Mouse (Mus musculus) embryonic stem cell, embryonic (primary cell): ENCODE measurements around the gene Eif2b5.
"Not testable (repeated sequence)": the region's sequence is repeated elsewhere in the genome, so short reads cannot be mapped to it uniquely, and the experiment has no call there.

Source experiments
- CTCF ChIA-PET, 4 experiments: fragments of 300-600 bp in 2 of 4; fragments of 350-600 bp in 2 of 4; sonication (Branson Sonifier 250); formaldehyde crosslinking; loops; one replicate each; lab custom pipeline; 2022; ENCODE audit warnings: inconsistent platforms in 2 of 4; lab: Charles Lee
- POLR2A ChIA-PET, 4 experiments: fragments of 300-600 bp in 2 of 4; fragments of 350-600 bp in 2 of 4; sonication (Branson Sonifier 250); formaldehyde crosslinking; loops; one replicate each; lab custom pipeline; 2022; ENCODE audit warnings: antibody characterized with exemption in 4 of 4, inconsistent platforms in 1 of 4; lab: Charles Lee

Gene Eif2b5

GRCm38 (mm10) chr16:20498677-20499475 lies at the start of gene Eif2b5:
Gene Eif2b5, plus strand, starts transcription at chr16:20498817.
- POLR2A ChIA-PET: interaction anchor here (0.6 to 10.6 kb wide), 146 partner anchors 7 to 1910 kb away, joined by 3 to 231 read pairs (median 5); partner anchors contain the start of genes Dvl3 (in 3 of the 4), Eef1akmt4 (in 3 of the 4), Gm49333 (in 3 of the 4) and Abcc5 (in 2 of the 4)

GRCm38 (mm10) chr16:20451774-20452173 lies 46.8 kb upstream of the Eif2b5 start:
- ChIA-PET POLR2A (interaction anchor here (0.6 to 4.6 kb wide), 47 partner anchors 10 to 1724 kb away, joined by 3 to 78 read pairs (median 4); partner anchors contain the start of genes Abcc5 (in 2 of the 4), Eif2b5 (in 2 of the 4), Alg3 (in 1 of the 4) and Clcn2 (in 1 of the 4)), CTCF (interaction anchor here in 2 of 4 experiments (0.6 to 0.8 kb wide), 4 partner anchors 18 to 786 kb away, joined by 3 to 6 read pairs (median 4); no protein-coding TSS in a partner anchor)

More at GRCm38 (mm10) chr16:20498677-20499475, at the start of gene Eif2b5:
- CTCF ChIA-PET: interaction anchor here in 1 of 4 experiments (0.6 to 1.5 kb wide), 4 partner anchors 11 to 170 kb away, joined by 3 to 9 read pairs (median 4); no protein-coding TSS in a partner anchor

DNA sequence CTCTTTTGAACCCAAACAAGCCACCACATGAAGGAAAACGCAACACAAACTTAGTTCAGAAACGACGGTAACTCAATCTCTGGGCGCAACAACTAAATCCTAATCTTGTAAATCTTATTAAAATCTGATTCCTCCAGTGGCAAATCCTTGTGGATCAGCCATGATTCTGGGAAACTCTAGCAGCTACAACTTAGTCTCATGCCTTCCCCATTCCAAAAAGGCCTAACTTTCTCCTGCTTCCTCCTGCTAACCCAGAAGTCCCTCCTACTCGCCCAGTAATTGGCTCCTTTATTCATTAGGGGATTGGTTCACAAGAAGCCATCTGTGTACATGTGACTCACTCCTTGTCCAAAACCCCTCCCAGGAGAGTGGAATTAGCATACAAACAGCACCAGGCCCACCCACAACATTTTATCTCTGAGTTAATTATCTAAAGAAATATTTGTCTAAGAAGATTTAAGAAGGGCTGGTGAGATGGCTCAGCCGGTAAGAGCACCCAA lies 44.4 kb upstream of the Eif2b5 start:
- CTCF ChIA-PET: interaction anchor here in 2 of 4 experiments (0.6 to 0.8 kb wide), 3 partner anchors 14 to 35 kb away, joined by 3 to 22 read pairs (median 8); no protein-coding TSS in a partner anchor

GRCm38 (mm10) chr16:20456106-20456505 lies 42.5 kb upstream of the Eif2b5 start:
- CTCF ChIA-PET: no interaction called here
- POLR2A ChIA-PET: interaction anchor here in 3 of 4 experiments (0.6 to 2.0 kb wide), 5 partner anchors 19 to 46 kb away, joined by 3 to 6 read pairs (median 3); no protein-coding TSS in a partner anchor

More for the DNA sequence above, 44.4 kb upstream of the Eif2b5 start:
- POLR2A ChIA-PET: interaction anchor here in 3 of 4 experiments (0.7 to 4.6 kb wide), 18 partner anchors 9 to 137 kb away, joined by 3 to 78 read pairs (median 6); partner anchors contain the start of genes Abcc5 (in 1 of the 3), Abcf3 (in 1 of the 3) and Eif2b5 (in 1 of the 3)

- POLR2A ChIA-PET: interaction anchor here in 2 of 4 experiments (0.7 to 4.0 kb wide), 5 partner anchors 11 to 211 kb away, joined by 3 to 19 read pairs (median 4); no protein-coding TSS in a partner anchor
These were observed 39.9 kb upstream of the Eif2b5 start for GRCm38 (mm10) chr16:20458736-20459135.

GRCm38 (mm10) chr16:20464725-20465124 lies 33.9 kb upstream of the Eif2b5 start:
- ChIA-PET POLR2A (no interaction called here), CTCF (no interaction called here)

More at GRCm38 (mm10) chr16:20458736-20459135, 39.9 kb upstream of the Eif2b5 start:
- CTCF ChIA-PET: not testable (repeated sequence)

DNA sequence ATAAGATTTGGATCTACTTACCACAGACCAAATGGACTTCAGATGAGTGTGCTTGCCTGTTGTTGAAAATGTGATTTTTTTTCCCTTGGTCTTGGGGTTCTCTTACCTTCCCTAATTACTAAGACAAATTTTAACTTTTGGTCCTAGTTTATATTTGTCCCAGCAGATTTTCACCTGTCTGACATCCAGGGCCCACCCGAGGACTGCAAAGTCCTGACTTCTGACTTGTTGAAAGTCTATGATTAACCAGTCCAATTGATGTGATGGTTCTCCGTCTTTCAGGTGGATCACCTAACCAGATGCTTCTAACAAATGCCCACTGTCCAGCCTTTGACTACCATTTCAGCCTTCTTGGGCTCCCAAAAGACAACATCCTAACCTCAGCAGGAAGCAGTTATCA lies 27.6 kb upstream of the Eif2b5 start:
- ChIA-PET CTCF (no interaction called here), POLR2A (interaction anchor here in 2 of 4 experiments (0.6 to 6.1 kb wide), 7 partner anchors 8 to 191 kb away, joined by 3 to 67 read pairs (median 4); partner anchors contain the start of genes Abcc5 (in 1 of the 2) and Eif2b5 (in 1 of the 2))

DNA sequence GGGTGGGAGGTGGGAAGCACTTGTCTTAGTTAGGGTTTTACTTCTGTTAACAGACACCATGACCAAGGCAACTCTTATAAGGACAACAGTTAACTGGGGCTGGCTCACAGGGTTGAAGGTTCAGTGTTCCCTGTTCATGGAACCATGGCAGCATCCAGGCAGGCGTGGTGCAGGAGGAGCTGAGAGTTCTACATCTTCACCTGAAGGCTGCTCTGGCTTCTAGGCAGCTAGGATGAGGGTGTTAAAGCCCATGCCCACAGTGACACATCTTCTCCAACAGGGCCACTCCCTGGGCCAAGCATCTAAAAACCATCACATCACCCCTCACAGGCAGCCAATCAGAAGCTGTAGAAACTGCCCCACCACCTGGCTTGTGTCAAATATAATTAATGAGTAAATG lies 26.9 kb upstream of the Eif2b5 start:
- ChIA-PET POLR2A (interaction anchor here in 2 of 4 experiments (0.6 to 6.1 kb wide), 15 partner anchors 9 to 230 kb away, joined by 3 to 67 read pairs (median 8); partner anchors contain the start of genes Eif2b5 (in 2 of the 2), Abcc5 (in 1 of the 2) and Map6d1 (in 1 of the 2)), CTCF (no interaction called here)

DNA sequence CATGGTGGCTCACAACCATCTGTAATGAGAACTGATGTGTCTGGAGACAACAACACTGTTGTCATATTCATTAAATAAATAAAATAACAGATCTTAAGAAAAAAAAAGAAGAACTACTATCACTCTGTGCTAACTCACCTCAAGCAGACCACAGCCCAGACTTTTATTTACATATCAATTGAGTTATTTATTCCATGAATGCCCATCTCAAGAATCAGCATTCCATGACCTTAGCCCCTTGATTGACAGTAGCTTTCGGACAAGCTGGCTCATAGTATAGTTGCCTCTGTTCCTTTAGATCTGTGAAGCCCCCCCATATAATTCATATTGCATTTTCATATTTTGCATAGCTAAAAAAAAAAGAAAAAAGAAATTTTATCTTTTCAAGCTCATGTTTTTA lies 24.9 kb upstream of the Eif2b5 start:
- CTCF ChIA-PET: interaction anchor here in 1 of 4 experiments (1.0 kb wide), 1 partner anchor 169 kb away, joined by 3 read pairs; no protein-coding TSS in a partner anchor
- POLR2A ChIA-PET: interaction anchor here in 3 of 4 experiments (1.1 to 6.1 kb wide), 19 partner anchors 10 to 114 kb away, joined by 3 to 67 read pairs (median 8); partner anchors contain the start of genes Abcc5 (in 2 of the 3) and Eif2b5 (in 2 of the 3)

GRCm38 (mm10) chr16:20474211-20474610 lies 24.4 kb upstream of the Eif2b5 start:
- POLR2A ChIA-PET: interaction anchor here (0.9 to 6.1 kb wide), 22 partner anchors 10 to 333 kb away, joined by 3 to 67 read pairs (median 6); partner anchors contain the start of genes Abcc5 (in 2 of the 4), Eif2b5 (in 2 of the 4), Abcf3 (in 1 of the 4) and Ap2m1 (in 1 of the 4)
- CTCF ChIA-PET: no interaction called here

- ChIA-PET POLR2A (interaction anchor here in 3 of 4 experiments (0.6 to 6.1 kb wide), 23 partner anchors 10 to 856 kb away, joined by 3 to 67 read pairs (median 5); partner anchors contain the start of genes Eif2b5 (in 2 of the 3), Abcc5 (in 1 of the 3), Abcf3 (in 1 of the 3) and Ap2m1 (in 1 of the 3)), CTCF (interaction anchor here in 2 of 4 experiments (0.5 to 0.8 kb wide), 2 partner anchors 34 to 49 kb away, joined by 3 to 4 read pairs; partner anchors contain the start of gene Abcc5 (in 1 of the 2))
These were observed 23.8 kb upstream of the Eif2b5 start for GRCm38 (mm10) chr16:20474786-20475185.

DNA sequence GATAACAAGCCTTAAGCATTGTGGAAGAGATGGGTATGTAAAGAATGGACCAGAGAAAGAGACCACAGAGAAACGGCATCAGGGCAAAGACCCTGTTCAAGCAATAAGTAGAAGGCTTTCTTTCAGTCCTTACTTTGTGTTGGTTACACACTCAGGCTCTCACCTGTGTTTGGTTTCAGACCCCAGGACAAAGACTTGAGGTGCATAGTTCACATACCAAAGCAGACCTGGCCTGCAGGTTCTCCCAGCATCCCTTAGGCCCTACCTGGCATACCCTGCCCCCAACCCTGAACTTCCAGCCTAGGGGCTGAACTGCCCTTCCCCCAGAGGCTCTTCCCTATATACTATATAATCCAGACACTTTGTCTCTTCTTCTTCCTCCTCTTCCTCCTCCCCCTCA lies 23.3 kb upstream of the Eif2b5 start:
- POLR2A ChIA-PET: interaction anchor here in 3 of 4 experiments (0.6 to 6.1 kb wide), 21 partner anchors 9 to 334 kb away, joined by 3 to 67 read pairs (median 6); partner anchors contain the start of genes Eif2b5 (in 2 of the 3), Abcc5 (in 1 of the 3), Abcf3 (in 1 of the 3) and Ap2m1 (in 1 of the 3)
- CTCF ChIA-PET: interaction anchor here in 2 of 4 experiments (0.5 to 0.8 kb wide), 2 partner anchors 35 to 50 kb away, joined by 3 to 4 read pairs; partner anchors contain the start of gene Abcc5 (in 1 of the 2)

DNA sequence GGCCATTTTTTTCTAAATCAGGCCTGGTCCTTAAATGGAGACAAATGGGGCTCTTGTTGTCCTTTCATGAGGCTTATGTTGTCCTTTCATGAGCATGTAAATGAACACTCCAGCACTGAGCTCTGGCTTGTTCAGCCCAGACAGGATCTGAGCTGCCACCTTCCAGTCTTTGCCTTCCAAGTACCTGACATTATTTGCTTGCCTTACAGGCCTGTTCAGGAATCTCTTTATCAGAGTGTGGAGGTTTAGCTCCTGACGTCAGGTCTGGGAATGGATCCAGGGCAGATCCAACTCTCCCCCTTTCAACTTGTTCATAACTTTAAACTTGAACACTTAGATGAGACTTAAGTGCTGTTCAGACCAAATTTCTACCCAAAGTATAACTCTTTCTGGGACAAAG lies 21.8 kb upstream of the Eif2b5 start:
- CTCF ChIA-PET: interaction anchor here in 3 of 4 experiments (0.6 to 1.2 kb wide), 4 partner anchors 21 to 209 kb away, joined by 3 read pairs; partner anchors contain the start of gene Eif2b5 (in 1 of the 3)
- POLR2A ChIA-PET: interaction anchor here (0.6 to 7.3 kb wide), 42 partner anchors 9 to 1508 kb away, joined by 3 to 188 read pairs (median 4); partner anchors contain the start of genes Abcc5 (in 3 of the 4), Eif2b5 (in 3 of the 4), Alg3 (in 1 of the 4) and B3gnt5 (in 1 of the 4)

- ChIA-PET CTCF (interaction anchor here in 3 of 4 experiments (0.6 to 1.2 kb wide), 4 partner anchors 21 to 210 kb away, joined by 3 read pairs; partner anchors contain the start of gene Eif2b5 (in 1 of the 3)), POLR2A (interaction anchor here (0.6 to 7.3 kb wide), 45 partner anchors 9 to 1507 kb away, joined by 3 to 188 read pairs (median 4); partner anchors contain the start of genes Abcc5 (in 3 of the 4), Eif2b5 (in 3 of the 4), Alg3 (in 1 of the 4) and B3gnt5 (in 1 of the 4))
These were observed 21.3 kb upstream of the Eif2b5 start for GRCm38 (mm10) chr16:20477270-20477669.

- ChIA-PET CTCF (no interaction called here), POLR2A (interaction anchor here (0.6 to 7.3 kb wide), 78 partner anchors 8 to 718 kb away, joined by 3 to 188 read pairs (median 5); partner anchors contain the start of genes Eif2b5 (in 4 of the 4), Abcc5 (in 3 of the 4), Alg3 (in 2 of the 4) and Eef1akmt4 (in 2 of the 4))
These were observed 20.1 kb upstream of the Eif2b5 start for GRCm38 (mm10) chr16:20478504-20478903.

DNA sequence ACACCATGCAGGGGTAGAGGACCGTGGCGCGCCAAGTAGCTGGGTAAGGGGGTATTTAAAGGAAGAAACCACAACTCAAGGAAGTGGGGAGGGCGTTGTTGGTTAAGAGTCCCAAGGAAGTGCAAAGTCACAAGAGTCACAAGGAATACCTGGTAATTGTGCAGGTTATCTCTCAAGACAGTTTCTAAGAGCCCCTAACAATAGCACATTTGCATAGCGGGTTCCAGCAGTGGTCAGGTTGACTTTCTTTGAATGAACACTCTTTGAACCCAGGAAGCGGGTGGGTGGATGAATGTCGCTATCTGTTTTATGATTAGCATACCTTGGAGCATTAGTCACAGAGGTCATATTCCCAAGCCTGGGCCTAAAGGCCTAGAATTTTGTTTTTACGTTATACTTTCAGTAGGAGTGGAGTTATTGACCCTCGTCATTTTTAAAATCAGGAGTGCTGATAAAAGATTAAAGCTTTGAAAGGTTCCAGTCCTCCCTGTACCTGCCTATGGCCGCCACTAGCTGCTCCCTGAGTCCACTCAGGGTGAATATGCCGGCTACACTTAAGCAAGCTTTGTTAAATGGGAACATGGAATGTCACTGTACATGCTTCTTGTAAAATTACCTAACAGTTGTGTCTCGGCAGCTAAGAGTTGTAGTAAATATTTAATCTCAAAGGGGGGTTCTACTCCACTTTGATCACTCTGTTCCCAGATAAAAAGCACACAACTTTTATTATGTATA lies 19.4 kb upstream of the Eif2b5 start:
- ChIA-PET POLR2A (interaction anchor here (0.6 to 7.3 kb wide), 83 partner anchors 7 to 1719 kb away, joined by 3 to 188 read pairs (median 4); partner anchors contain the start of genes Eif2b5 (in 4 of the 4), Abcc5 (in 3 of the 4), Alg3 (in 1 of the 4) and B3gnt5 (in 1 of the 4)), CTCF (interaction anchor here in 3 of 4 experiments (0.9 to 1.4 kb wide), 3 partner anchors 27 to 313 kb away, joined by 3 to 4 read pairs (median 4); no protein-coding TSS in a partner anchor)
